Mouse (Mus musculus) MEL (cell line): Measurements from ENCODE around the gene Cnot3. TPM values are rescaled to one million over a fixed set of nuclear protein-coding genes. Genes with fewer than 3 reads are reported as not detected.
A peak's percentile ranks its signal among the peaks of the same experiment; 100 is the strongest.

Source experiments
- DNase-seq: peaks from one replicate; pipeline ENCODE4 v3.0.0; 2011; ENCODE audit warnings: low read depth, low spot score
- H3K27ac ChIP-seq: 2 replicates; pipeline ENCODE4 v1.5.1; 2012; ENCODE audit warnings: low read depth, mild to moderate bottlenecking, control low read depth, low read length, moderate library complexity; ENCODE audit not compliant: control insufficient read depth
- H3K27me3 ChIP-seq, 2 experiments: fragments of 150-350 bp in 1 of 2; sonication (generic) in 1 of 2; 2 replicates each; pipeline ENCODE4 v1.6.1; 2012; ENCODE audit warnings: low read length in 2 of 2, mild to moderate bottlenecking in 2 of 2, improper control_type of control experiment in 1 of 2, moderate library complexity in 1 of 2; ENCODE audit not compliant: insufficient read depth in 2 of 2, control insufficient read depth in 1 of 2
- H3K36me3 ChIP-seq, 2 experiments: 2 replicates each; pipeline ENCODE4 v1.6.1; 2012 to 2014; ENCODE audit warnings: low read length in 2 of 2, improper control_type of control experiment in 1 of 2, inconsistent platforms in 1 of 2, mild to moderate bottlenecking in 1 of 2; ENCODE audit not compliant: insufficient read depth in 2 of 2, control insufficient read depth in 1 of 2
- H3K4me1 ChIP-seq, 2 experiments: fragments of 150-350 bp in 1 of 2; sonication (generic) in 1 of 2; 2 replicates each; pipeline ENCODE4 v1.6.1; 2012; ENCODE audit warnings: low read length in 2 of 2, improper control_type of control experiment in 1 of 2, mild to moderate bottlenecking in 1 of 2; ENCODE audit not compliant: insufficient read depth in 2 of 2, control insufficient read depth in 1 of 2
- H3K4me3 ChIP-seq, 2 experiments: fragments of 150-350 bp in 1 of 2; sonication (generic) in 1 of 2; 2 replicates each; pipeline ENCODE4 v1.5.1; 2012; ENCODE audit warnings: low read depth in 2 of 2, low read length in 2 of 2, mild to moderate bottlenecking in 2 of 2, moderate library complexity in 2 of 2, control low read depth in 1 of 2, improper control_type of control experiment in 1 of 2; ENCODE audit not compliant: control insufficient read depth in 1 of 2, insufficient read depth in 1 of 2
- H3K79me2 ChIP-seq: 2 replicates; pipeline ENCODE4 v1.6.1; 2012; ENCODE audit warnings: mild to moderate bottlenecking, low read length, moderate library complexity; ENCODE audit not compliant: control insufficient read depth, poor library complexity, insufficient read depth
- H3K9ac ChIP-seq: 2 replicates; pipeline ENCODE4 v1.6.1; 2012; ENCODE audit warnings: low read depth, mild to moderate bottlenecking, control low read depth, low read length, moderate library complexity; ENCODE audit not compliant: control insufficient read depth, poor library complexity, severe bottlenecking
- H3K9me3 ChIP-seq: fragments of 150-350 bp; sonication (generic); replicated peaks from 2 replicates; pipeline ENCODE4 v1.6.1; 2012; ENCODE audit warnings: mild to moderate bottlenecking, low read length, improper control_type of control experiment, moderate library complexity; ENCODE audit not compliant: insufficient read depth
- CHD2 ChIP-seq: IDR thresholded peaks from 2 replicates; pipeline ENCODE4 v1.6.1; 2011; ENCODE audit warnings: low read length, improper control_type of control experiment
- ELF1 ChIP-seq: IDR thresholded peaks from 2 replicates; pipeline ENCODE4 v1.6.1; 2014; ENCODE audit warnings: low read depth, mild to moderate bottlenecking, inconsistent platforms, low read length, improper control_type of control experiment, moderate library complexity
- EP300 ChIP-seq, 2 experiments: IDR thresholded peaks; 2 replicates each; pipeline ENCODE4 v1.6.1; 2011; ENCODE audit warnings: improper control_type of control experiment in 2 of 2, low read length in 2 of 2, low read depth in 1 of 2, mild to moderate bottlenecking in 1 of 2
- GATA1 ChIP-seq: IDR thresholded peaks from 2 replicates; pipeline ENCODE4 v1.6.1; 2011; ENCODE audit warnings: low read depth, low read length, improper control_type of control experiment
- HCFC1 ChIP-seq: IDR thresholded peaks from 2 replicates; pipeline ENCODE4 v1.6.1; 2012; ENCODE audit warnings: low read depth, mild to moderate bottlenecking, inconsistent platforms, low read length, improper control_type of control experiment, moderate library complexity
- KAT2A ChIP-seq: conservative IDR thresholded peaks from 2 replicates; pipeline ENCODE4 v1.6.1; 2012; ENCODE audit warnings: low read depth, low read length, improper control_type of control experiment, inconsistent platforms
- MAX ChIP-seq: IDR thresholded peaks from 2 replicates; pipeline ENCODE4 v1.6.1; 2011; ENCODE audit warnings: low read length, improper control_type of control experiment
- MAZ ChIP-seq: IDR thresholded peaks from 2 replicates; pipeline ENCODE4 v1.6.1; 2012; ENCODE audit warnings: low read depth, mild to moderate bottlenecking, inconsistent platforms, low read length, improper control_type of control experiment
- MEF2A ChIP-seq: IDR thresholded peaks from 2 replicates; pipeline ENCODE4 v1.6.1; 2014; ENCODE audit warnings: low read depth, mild to moderate bottlenecking, inconsistent platforms, low read length, improper control_type of control experiment; ENCODE audit not compliant: poor library complexity, insufficient replicate concordance, severe bottlenecking; ENCODE audit errors: extremely low read depth
- MXI1 ChIP-seq: IDR thresholded peaks from 2 replicates; pipeline ENCODE4 v1.6.1; 2011; ENCODE audit warnings: mild to moderate bottlenecking, low read depth, low read length, improper control_type of control experiment
- MYC ChIP-seq: IDR thresholded peaks from 2 replicates; pipeline ENCODE4 v1.6.1; 2011; ENCODE audit warnings: low read depth, mild to moderate bottlenecking, low read length, improper control_type of control experiment, moderate library complexity
- NELFE ChIP-seq: IDR thresholded peaks from 2 replicates; pipeline ENCODE4 v1.6.1; 2011; ENCODE audit warnings: low read depth, low read length, improper control_type of control experiment
- POLR2A ChIP-seq, 2 experiments: IDR thresholded peaks; 2 replicates each; pipeline ENCODE4 v1.6.1; 2011 to 2012; ENCODE audit warnings: low read length in 2 of 2, mild to moderate bottlenecking in 2 of 2, control low read depth in 1 of 2, improper control_type of control experiment in 1 of 2, low read depth in 1 of 2, moderate library complexity in 1 of 2; ENCODE audit not compliant: control insufficient read depth in 1 of 2, insufficient read depth in 1 of 2, poor library complexity in 1 of 2
- POLR2AphosphoS2 ChIP-seq: IDR thresholded peaks from 2 replicates; pipeline ENCODE4 v1.6.1; 2011; ENCODE audit warnings: low read length, improper control_type of control experiment
- RCOR1 ChIP-seq: IDR thresholded peaks from 2 replicates; pipeline ENCODE4 v1.6.1; 2012; ENCODE audit warnings: low read depth, mild to moderate bottlenecking, inconsistent platforms, low read length, improper control_type of control experiment
- SIN3A ChIP-seq: IDR thresholded peaks from 2 replicates; pipeline ENCODE4 v1.6.1; 2012; ENCODE audit warnings: low read length, improper control_type of control experiment, inconsistent platforms
- SMC3 ChIP-seq: IDR thresholded peaks from 2 replicates; pipeline ENCODE4 v1.6.1; 2011; ENCODE audit warnings: low read depth, low read length, improper control_type of control experiment
- TAL1 ChIP-seq: IDR thresholded peaks from 2 replicates; pipeline ENCODE4 v1.6.1; 2012; ENCODE audit warnings: mild to moderate bottlenecking, inconsistent platforms, low read length, moderate library complexity, mixed read lengths
- TBP ChIP-seq: IDR thresholded peaks from 2 replicates; pipeline ENCODE4 v1.8.0; 2011; ENCODE audit warnings: low read depth, low read length, improper control_type of control experiment
- TCF12 ChIP-seq: IDR thresholded peaks from 2 replicates; pipeline ENCODE4 v1.6.1; 2014; ENCODE audit warnings: low read depth, mild to moderate bottlenecking, inconsistent platforms, low read length, improper control_type of control experiment, moderate library complexity
- UBTF ChIP-seq: IDR thresholded peaks from 2 replicates; pipeline ENCODE4 v1.6.1; 2012; ENCODE audit warnings: low read depth, mild to moderate bottlenecking, inconsistent platforms, low read length, improper control_type of control experiment, moderate library complexity, borderline replicate concordance; ENCODE audit not compliant: insufficient read depth
- USF1 ChIP-seq: IDR thresholded peaks from 2 replicates; pipeline ENCODE4 v1.6.1; 2014; ENCODE audit warnings: low read depth, mild to moderate bottlenecking, inconsistent platforms, low read length, improper control_type of control experiment, moderate library complexity
- ZC3H11A ChIP-seq: IDR thresholded peaks from 2 replicates; pipeline ENCODE4 v1.6.1; 2012; ENCODE audit warnings: low read depth, mild to moderate bottlenecking, inconsistent platforms, low read length, improper control_type of control experiment
- ZKSCAN1 ChIP-seq: IDR thresholded peaks from 2 replicates; pipeline ENCODE4 v1.6.1; 2012; ENCODE audit warnings: low read depth, mild to moderate bottlenecking, inconsistent platforms, low read length, improper control_type of control experiment, moderate library complexity
- polyA plus RNA-seq, 2 experiments: library from polyadenylated mRNA; stranded (reverse) in 1 of 2; unstranded in 1 of 2; fragments of >175 nt in 1 of 2; fragments of >200 nt in 1 of 2; gene quantifications; 2 replicates each; pipeline versions ENCODE4 v1.2.1 to v1.2.4; 2012; ENCODE audit warnings: low replicate concordance in 2 of 2, low read depth in 1 of 2; ENCODE audit not compliant: insufficient read length in 2 of 2, insufficient read depth in 1 of 2, missing spikeins in 1 of 2
- total RNA-seq: library from RNA; depleted of rRNA; stranded (reverse); fragments of 300-350 nt; gene quantifications from 2 replicates; pipeline ENCODE4 v1.2.3, GENCODE M21; 2012

Cnot3 gene
- total and polyA plus RNA-seq, 3 experiments, result 17.4 to 118 (median 86.6) TPM

GRCm38 (mm10) chr7:3617242-3617995 is 27.6 kb upstream of the Cnot3 start, which contains the start of gene Ndufa3 (continued):
- TF ChIP-seq EP300 (IDR thresholded peaks at IDR 0.05; ENCODE audit: low read depth in 1 of 2, low read length in 2 of 2) (no peak), CHD2 (peak; percentile 36; the same call in 1 of the 2 replicates), ZC3H11A (no peak)

- no peak for DNase-seq
- Histone ChIP-seq H3K27ac (0 out of 2 replicates have a peak overlapping the region, but pooled peaks have one; percentile 5), H3K9me3 (no peaks in the 10 kb centered on the region), H3K27me3 (no peaks in the 10 kb centered on the region), H3K36me3 (peaks cover 0 to 6% of the 10 kb centered on the region in 2 experiments; a peak in 2 of 4 replicates), H3K9ac (peak overlapping the region; percentile 93), H3K79me2 (peaks cover 31% of the 10 kb centered on the region), H3K4me3 (peak overlapping the region; percentile 67 to 98), H3K4me1 (peaks cover 0 to 9% of the 10 kb centered on the region in 2 experiments; a peak in 2 of 4 replicates)
- no peak for TF ChIP-seq ZC3H11A
- TF ChIP-seq TBP, result no peak
- no peak for TF ChIP-seq SMC3
- no peak for TF ChIP-seq POLR2A (IDR thresholded peaks at IDR 0.05; ENCODE audit: control insufficient read depth in 1 of 2, insufficient read depth in 1 of 2, low read depth in 1 of 2, low read length in 2 of 2, poor library complexity in 1 of 2)
- TF ChIP-seq HCFC1, result no peak
- TF ChIP-seq TCF12, result no peak
- TF ChIP-seq, all 39 proteins: peak for 0
Observed at GRCm38 (mm10) chr7:3629030-3629429, 16.0 kb upstream of the Cnot3 start.

GRCm38 (mm10) chr7:3629543-3630477 is 15.3 kb upstream of the Cnot3 start, which contains the start of the genes Tfpt and Prpf31:
Tfpt (minus strand) TSS chr7:3629929.
Prpf31 (plus strand) TSS chr7:3629985.
- DNase-seq, result peak; percentile 98
- Histone ChIP-seq H3K9ac (peak within 1 kb of the TSS; percentile 93), H3K4me3 (peak within 1 kb of the TSS; percentile 67 to 98), H3K4me1 (peaks cover 0 to 9% of the 10 kb centered on the region in 2 experiments; a peak in 2 of 4 replicates), H3K27ac (peak within 1 kb of the TSS; percentile 95), H3K9me3 (no peaks in the 10 kb centered on the region), H3K79me2 (peaks cover 31% of the 10 kb centered on the region), H3K27me3 (no peaks in the 10 kb centered on the region), H3K36me3 (peaks cover 0 to 6% of the 10 kb centered on the region in 2 experiments; a peak in 2 of 4 replicates)
- TF ChIP-seq NELFE, result peak; percentile 78
- no peak for TF ChIP-seq MEF2A
- no peak for TF ChIP-seq MAZ
- TF ChIP-seq UBTF, result no peak
- TF ChIP-seq TCF12, result peak; percentile 54; the same call in 1 of the 2 replicates
- peak; percentile 57 to 87; a peak in 3 of 4 replicates for TF ChIP-seq POLR2A (IDR thresholded peaks at IDR 0.05; ENCODE audit: control insufficient read depth in 1 of 2, insufficient read depth in 1 of 2, low read depth in 1 of 2, low read length in 2 of 2, poor library complexity in 1 of 2)
- peak; percentile 91 for TF ChIP-seq MYC
- peak; percentile 46; the same call in 1 of the 2 replicates for TF ChIP-seq RCOR1
- TF ChIP-seq POLR2AphosphoS2, result peak; percentile 86
- peak; percentile 79 for TF ChIP-seq MAX
- peak; percentile 96 for TF ChIP-seq HCFC1
- TF ChIP-seq ELF1, result peak; percentile 87
- TF ChIP-seq MXI1, result peak; percentile 97
- no peak for TF ChIP-seq ZKSCAN1
- peak; percentile 70 for TF ChIP-seq GATA1
- TF ChIP-seq TBP, result peak; percentile 79; the same call in 1 of the 2 replicates
- TF ChIP-seq KAT2A, result peak; percentile 95
- TF ChIP-seq SIN3A, result peak; percentile 99
- TF ChIP-seq USF1, result no peak
- TF ChIP-seq TAL1, result no peak
